Mouse (Mus musculus) hindbrain, embryonic 10.5 days (tissue): ENCODE data around the gene Tcl1b4. TPM values are rescaled to one million over a fixed set of nuclear protein-coding genes. Genes with fewer than 3 reads are reported as not detected.

Experiments used
- polyA plus RNA-seq: library from polyadenylated mRNA; unstranded; fragments of >200 nt; fragmentation: Nextera tagmentation; extraction: Ambion mirVana; gene quantifications from 2 replicates; pipeline ENCODE4 v1.2.1, GENCODE M21; 2016

Gene Tcl1b4
- polyA plus RNA-seq, 1 experiment from 2014 or later, result not detected

Other genes starting within 250 kb of the Tcl1b4 start
- gene Syne3, start 192.1 kb upstream of the Tcl1b4 start, polyA plus RNA-seq, result 0.09 and 0.15 TPM in 2 replicates
- 230 and 235 TPM in 2 replicates for gene Glrx5, start 169.3 kb upstream of the Tcl1b4 start, polyA plus RNA-seq
- gene Tcl1b2, start 55.9 kb upstream of the Tcl1b4 start, polyA plus RNA-seq, result not detected in 2 replicates
- gene Tcl1b1, start 42.3 kb upstream of the Tcl1b4 start, polyA plus RNA-seq, result not detected in 2 replicates
- not detected in 2 replicates for gene Tcl1b5, start 25.6 kb upstream of the Tcl1b4 start, polyA plus RNA-seq
- gene Tcl1b3, start 10.9 kb upstream of the Tcl1b4 start, polyA plus RNA-seq, result not detected in 2 replicates
- not detected in 2 replicates for gene Tcl1, start 20.8 kb downstream of the Tcl1b4 start, polyA plus RNA-seq
- gene Tunar, start 131.9 kb downstream of the Tcl1b4 start, polyA plus RNA-seq, result 0.31 and 0.67 TPM in 2 replicates